Mouse (Mus musculus) ES-Bruce4 (cell line): ENCODE results near the gene Prss36. TPM values are rescaled to one million over a fixed set of nuclear protein-coding genes. Genes with fewer than 3 reads are reported as not detected.
"Not testable (repeated sequence)": the region's sequence is repeated elsewhere in the genome, so short reads cannot be mapped to it uniquely, and the experiment has no call there.

ENCODE experiments used
- H3K27ac ChIP-seq: 2 replicates; pipeline ENCODE4 v1.5.1; 2012; ENCODE audit warnings: low read length, inconsistent platforms; ENCODE audit not compliant: insufficient read depth
- H3K27me3 ChIP-seq: 2 replicates; pipeline ENCODE4 v1.6.1; 2012; ENCODE audit warnings: mild to moderate bottlenecking, low read length, inconsistent platforms; ENCODE audit not compliant: control insufficient read depth, poor library complexity, insufficient read depth, severe bottlenecking
- H3K36me3 ChIP-seq: 2 replicates; pipeline ENCODE4 v1.6.1; 2012; ENCODE audit warnings: inconsistent platforms, mild to moderate bottlenecking, low read length, moderate library complexity; ENCODE audit not compliant: control insufficient read depth, poor library complexity, insufficient read depth, severe bottlenecking
- H3K4me1 ChIP-seq: one replicate; pipeline ENCODE4 v1.8.1; 2011; ENCODE audit warnings: low read length; ENCODE audit not compliant: control insufficient read depth, insufficient read depth
- H3K4me3 ChIP-seq: 2 replicates; pipeline ENCODE4 v1.5.1; 2011; ENCODE audit warnings: low read depth, mild to moderate bottlenecking, low read length
- H3K9ac ChIP-seq: 2 replicates; pipeline ENCODE4 v1.6.1; 2012; ENCODE audit warnings: low read depth, mild to moderate bottlenecking, inconsistent platforms; ENCODE audit not compliant: poor library complexity, severe bottlenecking
- H3K9me3 ChIP-seq: replicated peaks from 2 replicates; pipeline ENCODE4 v1.6.1; 2012; ENCODE audit warnings: mild to moderate bottlenecking, low read length, inconsistent platforms; ENCODE audit not compliant: control insufficient read depth, poor library complexity, insufficient read depth, severe bottlenecking
- CTCF ChIP-seq: IDR thresholded peaks from one replicate; pipeline ENCODE4 v1.8.1; 2011; ENCODE audit warnings: low read depth, low read length
- EP300 ChIP-seq: IDR thresholded peaks from 2 replicates; pipeline ENCODE4 v1.6.1; 2011; ENCODE audit warnings: low read depth, low read length; ENCODE audit not compliant: insufficient read depth
- POLR2A ChIP-seq: IDR thresholded peaks from one replicate; pipeline ENCODE4 v1.8.1; 2011; ENCODE audit warnings: low read length; ENCODE audit not compliant: insufficient read depth
- polyA plus RNA-seq: library from polyadenylated mRNA; stranded (reverse); fragments of >200 nt; gene quantifications from 2 replicates; pipeline ENCODE4 v1.2.4, GENCODE M21; 2011; ENCODE audit warnings: low read depth; ENCODE audit not compliant: missing spikeins, insufficient read depth, insufficient read length

Gene Prss36
- polyA plus RNA-seq, 1 experiment = 21.2 TPM

GRCm38 (mm10) chr7:127966371-127966918 is 19.9 kb upstream of the Prss36 start:
- peaks cover 21% of the 10 kb centered on the region for H3K36me3 ChIP-seq
- H3K27ac ChIP-seq = peak overlapping the region; percentile 66
- H3K9me3 ChIP-seq = no peaks in the 10 kb centered on the region
- TF ChIP-seq EP300 = no peak
- no peak for TF ChIP-seq POLR2A
- TF ChIP-seq CTCF = no peak
- H3K9ac ChIP-seq = peak overlapping the region; percentile 92
- H3K4me3 ChIP-seq = peak overlapping the region; percentile 88
- H3K27me3 ChIP-seq = no peaks in the 10 kb centered on the region
- H3K4me1 ChIP-seq = no peaks in the 10 kb centered on the region

DNA sequence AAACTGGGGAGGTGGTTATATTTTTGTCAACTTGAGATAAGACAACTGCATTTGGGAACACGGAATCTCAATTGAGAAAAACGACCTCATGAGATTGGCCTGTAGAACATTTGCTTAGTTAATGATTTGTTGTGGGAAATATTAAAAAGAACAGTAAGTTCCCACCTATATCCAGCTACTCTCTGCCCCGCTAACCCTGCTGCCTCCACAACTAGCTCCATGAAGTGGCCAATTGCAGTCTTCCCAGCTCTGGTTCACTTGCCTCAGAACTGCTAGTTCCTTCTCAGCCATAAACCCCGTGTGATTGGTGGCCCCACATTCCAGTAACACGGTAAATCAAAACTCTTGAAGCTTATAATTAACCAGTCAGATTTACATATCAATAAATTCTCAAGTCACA is 12.8 kb upstream of the Prss36 start:
- H3K4me1 ChIP-seq = no peaks in the 10 kb centered on the region
- H3K9me3 ChIP-seq = no peaks in the 10 kb centered on the region
- H3K4me3 ChIP-seq = no peak overlapping the region
- no peaks in the 10 kb centered on the region for H3K36me3 ChIP-seq
- no peak overlapping the region for H3K9ac ChIP-seq
- no peak overlapping the region for H3K27ac ChIP-seq
- no peaks in the 10 kb centered on the region for H3K27me3 ChIP-seq
- TF ChIP-seq EP300 (no peak), POLR2A (no peak), CTCF (no peak)

GRCm38 (mm10) chr7:127952864-127953581 is 6.5 kb upstream of the Prss36 start:
- H3K27ac ChIP-seq = peak overlapping the region; percentile 78
- peak overlapping the region; percentile 42 for H3K9ac ChIP-seq

DNA sequence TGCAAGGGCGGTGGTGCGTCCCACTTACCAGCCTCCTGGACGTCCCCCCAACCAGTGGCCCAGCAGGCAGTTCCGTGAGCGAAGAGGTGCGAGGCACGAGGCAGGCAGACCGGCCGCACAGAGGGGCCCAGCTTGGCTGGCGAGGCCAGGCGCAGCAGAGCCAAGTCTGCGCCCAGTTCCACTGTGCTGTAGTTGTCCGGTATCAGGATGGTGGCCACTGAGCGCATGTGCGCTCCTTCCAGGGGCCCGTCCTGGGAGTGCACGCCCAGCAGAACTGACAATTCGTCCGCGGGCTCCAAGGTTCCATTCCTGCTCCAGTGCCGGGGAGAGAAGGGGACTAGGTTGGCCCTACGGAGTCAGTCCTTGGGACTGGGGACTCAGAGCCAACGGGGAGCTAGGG is 1.9 kb downstream of the Prss36 start:
- Histone ChIP-seq H3K9ac (peak overlapping the region; percentile 24), H3K9me3 (no peaks in the 10 kb centered on the region), H3K27ac (no peak overlapping the region), H3K27me3 (no peaks in the 10 kb centered on the region), H3K36me3 (no peaks in the 10 kb centered on the region), H3K4me1 (peaks cover 6% of the 10 kb centered on the region), H3K4me3 (peak overlapping the region; percentile 35)
- TF ChIP-seq EP300 = no peak
- no peak for TF ChIP-seq CTCF
- no peak for TF ChIP-seq POLR2A

More at GRCm38 (mm10) chr7:127952864-127953581, 6.5 kb upstream of the Prss36 start:
- Histone ChIP-seq H3K4me3 (peak overlapping the region; percentile 39), H3K27me3 (no peaks in the 10 kb centered on the region), H3K9me3 (no peaks in the 10 kb centered on the region), H3K4me1 (no peaks in the 10 kb centered on the region), H3K36me3 (no peaks in the 10 kb centered on the region)
- TF ChIP-seq CTCF (no peak), POLR2A (no peak), EP300 (no peak)

- not testable (repeated sequence) for H3K9me3 ChIP-seq, H3K27me3 ChIP-seq, H3K27ac ChIP-seq, H3K9ac ChIP-seq, H3K36me3 ChIP-seq, H3K4me3 ChIP-seq, H3K4me1 ChIP-seq
These were observed 4.4 kb downstream of the Prss36 start for GRCm38 (mm10) chr7:127942097-127942496.

DNA sequence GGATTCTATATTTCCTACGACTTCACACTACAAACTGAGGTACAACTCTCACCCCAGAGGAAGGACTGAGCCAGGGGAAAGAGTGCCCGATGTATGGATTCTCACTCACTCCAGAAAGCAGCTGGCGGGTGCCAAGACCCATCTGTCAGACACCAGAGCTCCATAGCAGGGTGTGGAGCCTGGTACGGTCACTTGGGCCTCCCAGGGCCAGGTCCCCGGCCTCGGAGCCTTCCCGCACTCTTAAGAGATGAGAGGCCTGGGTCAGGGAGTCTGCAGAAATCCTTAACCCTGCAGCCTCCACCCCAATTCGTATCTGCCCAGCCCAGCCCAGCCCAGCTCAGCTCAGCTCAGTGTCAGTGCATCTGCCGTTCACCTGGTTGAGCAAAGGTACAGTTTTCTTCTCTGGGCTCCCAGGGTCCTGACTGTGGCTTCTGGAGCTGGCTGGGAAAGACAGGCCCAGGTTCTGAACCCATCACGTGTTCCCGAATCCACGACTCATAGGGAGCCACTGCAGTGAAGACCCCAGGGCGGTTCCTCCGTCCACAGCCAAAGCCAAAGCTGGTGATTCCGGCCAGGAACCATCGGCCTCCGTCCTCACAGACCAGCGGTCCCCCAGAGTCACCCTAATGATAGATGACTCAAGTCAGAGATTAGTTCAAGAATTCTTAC is 10.2 kb downstream of the Prss36 start:
- H3K9me3 ChIP-seq = no peaks in the 10 kb centered on the region
- peak overlapping the region; percentile 81 for H3K4me3 ChIP-seq
- no peaks in the 10 kb centered on the region for H3K27me3 ChIP-seq
- no peak overlapping the region for H3K27ac ChIP-seq
- TF ChIP-seq CTCF = no peak
- TF ChIP-seq POLR2A = no peak
- TF ChIP-seq EP300 = no peak
- peak overlapping the region; percentile 85 for H3K9ac ChIP-seq
- peaks cover 2% of the 10 kb centered on the region for H3K4me1 ChIP-seq
- H3K36me3 ChIP-seq = no peaks in the 10 kb centered on the region
